Mouse (Mus musculus) lung, adult 10 weeks (tissue): ENCODE results near the gene Dpep3. TPM values are rescaled to one million over a fixed set of nuclear protein-coding genes. Genes with fewer than 3 reads are reported as not detected.

Experiments
- polyA plus RNA-seq: library from polyadenylated mRNA; stranded (reverse); fragments of 350-450 nt; fragmentation: Illumina TruSeq; extraction: RNeasy Lipid Tissue Mini Kit (QIAGEN cat#74804); gene quantifications from one replicate; pipeline ENCODE4 v1.2.3, GENCODE M21; 2014; ENCODE audit warnings: low read depth, low replicate concordance; ENCODE audit not compliant: insufficient read depth

Dpep3 gene
- polyA plus RNA-seq = not detected

DNA sequence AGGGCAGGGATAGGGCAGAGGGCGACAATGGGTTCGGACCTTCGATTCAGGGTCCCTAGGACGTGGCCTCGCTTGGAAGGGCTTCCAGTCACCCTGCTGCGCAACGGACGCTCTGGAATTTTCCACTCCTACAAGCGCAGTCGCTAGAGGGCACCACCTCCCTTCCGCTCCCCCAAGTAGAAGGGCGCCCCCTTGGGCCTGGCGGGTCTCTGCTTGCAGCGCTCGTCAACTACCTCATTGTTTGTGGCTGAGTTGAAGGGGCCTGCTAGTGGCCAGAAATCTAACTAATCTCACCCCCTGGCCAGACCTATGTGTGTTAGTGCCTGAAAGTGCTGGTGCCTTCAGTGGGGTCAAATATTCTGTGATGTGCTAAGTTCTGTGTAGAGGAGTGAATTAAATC lies at the start of gene Dpep3:
Gene Dpep3 (minus strand): TSS at position 105 of the 400 bp plus-strand sequence.

DNA sequence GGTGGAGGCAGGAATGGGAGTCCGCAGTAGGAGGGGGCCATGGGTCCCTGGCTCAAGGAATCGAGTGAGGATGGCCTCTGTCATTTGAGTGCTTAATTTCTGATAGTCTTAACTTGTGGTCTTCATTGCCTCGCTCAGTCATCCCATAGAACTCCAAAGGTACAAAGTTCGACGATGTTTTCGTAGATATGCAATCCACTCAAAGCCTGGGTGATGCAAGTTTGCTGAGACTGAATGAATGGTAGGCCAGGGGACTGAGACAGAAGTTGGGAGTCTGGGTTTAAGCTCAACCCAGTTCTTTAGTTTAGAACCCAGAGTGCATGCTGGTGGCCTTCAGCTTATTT lies 32.4 kb upstream of the Dpep3 start, which contains the start of gene Ddx28:
Gene Ddx28 (minus strand): TSS at position 240 of the 344 bp plus-strand sequence.

DNA sequence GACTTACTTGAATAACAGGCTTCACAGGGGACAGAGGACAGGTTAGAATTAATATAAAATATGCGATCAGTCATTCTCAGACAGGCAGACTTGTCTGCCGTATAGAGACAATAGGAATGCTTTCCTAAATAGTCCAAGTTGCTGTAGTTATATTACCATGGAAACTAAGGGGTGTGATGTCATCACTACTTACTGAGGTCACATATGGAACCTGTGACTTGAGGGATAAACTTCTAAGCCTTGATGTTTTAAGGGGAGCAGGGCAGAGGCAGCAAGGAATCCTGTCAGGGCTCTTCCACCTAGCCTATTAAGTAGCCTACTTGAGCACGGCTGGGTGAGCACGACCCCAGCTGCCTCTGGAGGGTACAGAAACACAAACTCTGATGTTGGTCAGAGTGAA lies 26.6 kb upstream of the Dpep3 start, which contains the start of gene Dpep2nb:
Gene Dpep2nb (minus strand): TSS at position 101 of the 400 bp plus-strand sequence.

DNA sequence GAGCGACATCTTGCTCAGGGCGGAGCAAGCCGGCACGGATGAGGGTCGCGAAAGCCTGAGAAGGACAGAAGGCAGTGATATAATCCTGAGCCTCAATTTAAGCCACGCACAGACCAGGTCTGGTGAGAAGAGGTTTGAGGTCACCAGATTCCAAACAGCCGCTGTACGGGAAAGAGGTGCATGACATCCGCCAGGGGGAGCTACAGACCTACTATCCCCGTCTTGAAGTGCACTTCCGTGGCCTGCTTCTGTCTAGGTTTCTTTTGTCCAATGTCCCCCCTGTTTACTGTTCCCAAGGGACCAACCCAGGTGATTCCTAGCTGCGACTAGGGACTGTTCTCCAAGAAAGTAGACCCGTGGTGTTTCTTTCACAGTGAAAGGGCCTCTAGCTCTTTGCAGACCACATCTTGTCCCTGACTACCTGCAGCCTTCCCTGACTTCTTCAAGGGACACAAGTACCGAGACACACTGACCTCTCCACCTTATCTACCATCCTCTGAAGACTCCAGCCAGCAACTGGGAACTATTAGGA lies 11.7 kb upstream of the Dpep3 start, which contains the start of gene Dus2:
Gene Dus2 (plus strand): TSS at position 482 of the 532 bp plus-strand sequence.

DNA sequence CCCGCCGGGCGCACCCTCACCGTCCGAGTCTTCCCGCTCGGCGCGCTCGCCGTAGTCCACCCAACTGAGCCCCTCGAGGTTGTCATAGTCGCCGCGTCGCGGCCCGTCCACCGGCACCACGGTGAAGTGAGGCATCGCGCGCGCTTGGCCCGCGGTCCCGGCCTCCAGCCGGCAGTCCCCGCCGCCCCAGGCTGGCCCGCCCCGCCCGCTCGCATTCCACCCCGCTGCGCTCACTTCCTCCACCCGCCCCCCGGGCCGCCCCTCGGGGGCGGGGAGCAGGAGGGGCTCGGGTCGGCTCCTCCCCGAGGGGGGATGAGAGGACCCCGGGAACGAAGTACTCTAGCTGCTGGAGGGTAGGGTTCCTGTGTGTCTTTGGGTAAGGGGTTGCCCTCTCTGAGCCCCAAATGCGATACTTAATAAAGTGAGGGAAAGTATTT lies 13.3 kb downstream of the Dpep3 start, which contains the start of gene Slc12a4:
Gene Slc12a4 (minus strand): TSS at position 193 of the 437 bp plus-strand sequence.

DNA sequence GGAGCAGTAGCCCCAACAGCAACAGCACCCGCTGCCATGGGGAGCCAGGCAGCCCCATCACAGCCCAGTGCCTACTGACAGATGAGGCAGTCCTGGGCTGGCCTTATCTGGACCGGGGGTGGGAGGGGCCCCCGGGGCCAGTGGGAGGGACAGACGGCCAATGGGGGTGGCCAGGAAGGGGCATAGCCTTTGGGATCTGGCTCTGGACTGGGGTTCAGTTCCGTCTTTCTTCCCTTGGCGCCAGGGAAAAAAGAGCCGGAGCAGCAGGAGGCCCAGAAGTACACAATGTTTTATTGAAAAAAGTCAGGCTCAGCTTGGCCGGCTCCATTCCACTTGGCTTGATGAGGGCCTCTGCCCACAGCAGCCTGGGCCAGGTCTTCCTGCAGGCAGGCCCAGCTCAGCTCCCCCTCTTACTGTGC lies 35.9 kb downstream of the Dpep3 start, which contains the start of gene Lcat:
Gene Lcat (minus strand): TSS at position 62 of the 419 bp plus-strand sequence.

DNA sequence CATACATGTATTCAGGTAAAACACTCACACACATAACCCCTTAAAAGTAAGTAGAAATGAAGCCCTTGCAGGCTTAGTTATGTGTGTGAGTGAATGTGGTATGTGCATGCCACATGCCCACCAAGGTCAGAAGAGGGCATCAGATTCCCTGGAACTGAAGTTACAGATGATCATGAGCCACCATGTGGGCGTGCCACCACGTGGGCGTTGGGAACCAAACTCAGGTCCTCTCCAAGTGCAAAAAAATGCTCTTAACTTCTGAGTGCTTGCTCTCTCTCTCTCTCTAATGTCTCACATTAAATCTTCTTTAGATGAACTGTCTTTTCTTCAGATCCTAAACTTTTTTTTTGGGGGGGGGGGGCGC lies 40.9 kb downstream of the Dpep3 start, which contains the start of gene Psmb10:
Gene Psmb10 (minus strand): TSS at position 139 of the 364 bp plus-strand sequence.

DNA sequence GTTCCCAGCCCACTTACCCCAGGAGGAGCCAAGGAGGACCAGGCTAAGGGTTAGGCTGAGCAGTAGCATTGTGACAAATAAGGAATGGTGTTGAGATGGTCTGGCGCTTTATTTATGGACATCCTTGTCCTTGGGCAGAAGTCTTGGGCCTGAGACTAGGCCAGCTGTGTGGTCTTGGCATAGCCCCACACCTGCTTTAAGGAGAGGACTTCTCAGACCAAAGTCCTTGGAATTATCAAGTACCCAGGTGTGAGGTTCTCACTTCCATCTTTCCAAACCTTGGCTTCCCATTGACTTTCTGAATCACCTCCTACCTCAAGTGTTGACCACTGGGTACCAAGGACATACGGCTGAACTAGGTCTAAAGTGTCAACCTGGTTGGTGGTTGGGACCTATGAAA lies 45.5 kb downstream of the Dpep3 start, which contains the start of gene Ctrl:
Gene Ctrl (minus strand): TSS at position 101 of the 400 bp plus-strand sequence.

Other genes starting within 250 kb of the Dpep3 start
- gene Gfod2, start 220.8 kb downstream of the Dpep3 start, polyA plus RNA-seq = 9.4 TPM
- gene Ranbp10, start 152.1 kb downstream of the Dpep3 start, polyA plus RNA-seq = 7.8 TPM
- 3.0 TPM for gene Tsnaxip1, start 151.7 kb downstream of the Dpep3 start, polyA plus RNA-seq
- 8.7 TPM for gene Cenpt, start 126.2 kb downstream of the Dpep3 start, polyA plus RNA-seq
- gene Thap11, start 124.3 kb downstream of the Dpep3 start, polyA plus RNA-seq = 29.0 TPM
- 73.5 TPM for gene Nutf2, start 118.8 kb downstream of the Dpep3 start, polyA plus RNA-seq
- gene Edc4, start 98.5 kb downstream of the Dpep3 start, polyA plus RNA-seq = 11.8 TPM
- 0.93 TPM for gene Nrn1l, start 85.9 kb downstream of the Dpep3 start, polyA plus RNA-seq
- 11.8 TPM for gene Pskh1, start 79.0 kb downstream of the Dpep3 start, polyA plus RNA-seq
- gene Ctrl, start 45.6 kb downstream of the Dpep3 start, polyA plus RNA-seq = 0.77 TPM
- 150 TPM for gene Psmb10, start 41.0 kb downstream of the Dpep3 start, polyA plus RNA-seq
- 1.00 TPM for gene Lcat, start 36.0 kb downstream of the Dpep3 start, polyA plus RNA-seq
- gene Slc12a4, start 13.3 kb downstream of the Dpep3 start, polyA plus RNA-seq = 21.9 TPM
- 7.0 TPM for gene Dus2, start 11.9 kb upstream of the Dpep3 start, polyA plus RNA-seq
- gene Dpep2nb, start 26.5 kb upstream of the Dpep3 start, polyA plus RNA-seq = not detected
- gene Ddx28, start 32.5 kb upstream of the Dpep3 start, polyA plus RNA-seq = 4.4 TPM
- gene Nfatc3, start 79.4 kb upstream of the Dpep3 start, polyA plus RNA-seq = 10.7 TPM
- gene Esrp2, start 157.5 kb upstream of the Dpep3 start, polyA plus RNA-seq = 11.1 TPM
- gene Pla2g15, start 171.0 kb upstream of the Dpep3 start, polyA plus RNA-seq = 26.8 TPM
- gene Slc7a6, start 189.4 kb upstream of the Dpep3 start, polyA plus RNA-seq = 6.6 TPM
- 24.3 TPM for gene Slc7a6os, start 231.5 kb upstream of the Dpep3 start, polyA plus RNA-seq
- 9.5 TPM for gene Prmt7, start 231.5 kb upstream of the Dpep3 start, polyA plus RNA-seq